Mouse (Mus musculus): ENCODE data around the gene Lama2. TPM values are rescaled to one million over a fixed set of nuclear protein-coding genes. Genes with fewer than 3 reads are reported as not detected.

Gene Lama2
- polyA plus RNA-seq (2015; fragmentation: Nextera tagmentation; extraction: Ambion mirVana), result 18.0 and 19.3 TPM in 2 replicates

GRCm38 (mm10) chr10:27619658-27620057 is at the start of gene Lama2:
Gene Lama2, minus strand, starts transcription at chr10:27619758.
- Histone ChIP-seq H3K36me3 (no peaks in the 10 kb centered on the region), H3K4me1 (replicated peaks) (peaks cover 13% of the 10 kb centered on the region), H3K9ac (no peak within 1 kb of the TSS), H3K4me2 (no peak within 1 kb of the TSS), H3K9me3 (replicated peaks) (no peaks in the 10 kb centered on the region), H3K27ac (no peak within 1 kb of the TSS), H3K4me3 (no peak within 1 kb of the TSS), H3K27me3 (no peaks in the 10 kb centered on the region)
- WGBS, result 93% methylated on average over 3 of the region's 3 CpGs
- no peak for ATAC-seq (replicated peaks; ENCODE audit: insufficient number of reproducible peaks, insufficient read depth, low FRiP score, low read depth)

- Histone ChIP-seq H3K4me3 (no peak overlapping the region), H3K36me3 (no peaks in the 10 kb centered on the region), H3K9ac (no peak overlapping the region), H3K4me2 (no peak overlapping the region), H3K4me1 (replicated peaks) (no peaks in the 10 kb centered on the region), H3K27me3 (no peaks in the 10 kb centered on the region), H3K27ac (no peak overlapping the region), H3K9me3 (replicated peaks) (no peaks in the 10 kb centered on the region)
- WGBS, result 71% methylated on average over 1 of the region's 1 CpGs
- ATAC-seq (replicated peaks; ENCODE audit: insufficient number of reproducible peaks, insufficient read depth, low FRiP score, low read depth), result no peak
Observed at GRCm38 (mm10) chr10:27664391-27664790, 44.8 kb upstream of the Lama2 start.

DNA sequence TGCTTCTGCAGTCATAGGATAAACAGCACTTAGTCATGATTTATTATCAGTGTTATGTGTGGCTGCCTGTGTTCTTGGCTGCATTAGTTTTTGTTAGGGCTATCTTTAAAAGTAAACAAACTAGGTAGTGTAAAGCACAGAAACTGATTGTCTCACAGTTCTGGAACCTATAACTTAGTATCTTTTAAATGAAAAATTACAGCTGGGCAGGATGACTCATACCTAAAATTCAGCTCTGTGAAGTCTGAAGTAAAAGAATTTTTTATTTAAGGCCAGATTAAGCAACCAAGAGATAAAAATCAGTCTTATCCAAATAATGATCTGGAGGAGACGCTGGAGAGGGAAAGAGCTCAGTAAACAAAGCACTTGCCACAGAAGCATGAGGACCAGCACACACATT is 43.8 kb upstream of the Lama2 start:
- Histone ChIP-seq H3K27ac (no peak overlapping the region), H3K9ac (no peak overlapping the region), H3K27me3 (no peaks in the 10 kb centered on the region), H3K4me1 (replicated peaks) (no peaks in the 10 kb centered on the region), H3K9me3 (replicated peaks) (no peaks in the 10 kb centered on the region), H3K4me3 (no peak overlapping the region), H3K36me3 (no peaks in the 10 kb centered on the region), H3K4me2 (no peak overlapping the region)
- WGBS, result 38% methylated on average over 1 of the region's 1 CpGs
- no peak for ATAC-seq (replicated peaks; ENCODE audit: insufficient number of reproducible peaks, insufficient read depth, low FRiP score, low read depth)

- Histone ChIP-seq H3K4me3 (no peak overlapping the region), H3K36me3 (no peaks in the 10 kb centered on the region), H3K9ac (no peak overlapping the region), H3K27ac (no peak overlapping the region), H3K4me1 (replicated peaks) (peaks cover 6% of the 10 kb centered on the region; the same call in 1 of the 2 replicates), H3K9me3 (replicated peaks) (no peaks in the 10 kb centered on the region), H3K27me3 (no peaks in the 10 kb centered on the region), H3K4me2 (no peak overlapping the region)
- ATAC-seq (replicated peaks; ENCODE audit: insufficient number of reproducible peaks, insufficient read depth, low FRiP score, low read depth), result no peak
- WGBS, result 71% methylated on average over 4 of the region's 4 CpGs
Observed at GRCm38 (mm10) chr10:27654164-27654563, 34.6 kb upstream of the Lama2 start.

DNA sequence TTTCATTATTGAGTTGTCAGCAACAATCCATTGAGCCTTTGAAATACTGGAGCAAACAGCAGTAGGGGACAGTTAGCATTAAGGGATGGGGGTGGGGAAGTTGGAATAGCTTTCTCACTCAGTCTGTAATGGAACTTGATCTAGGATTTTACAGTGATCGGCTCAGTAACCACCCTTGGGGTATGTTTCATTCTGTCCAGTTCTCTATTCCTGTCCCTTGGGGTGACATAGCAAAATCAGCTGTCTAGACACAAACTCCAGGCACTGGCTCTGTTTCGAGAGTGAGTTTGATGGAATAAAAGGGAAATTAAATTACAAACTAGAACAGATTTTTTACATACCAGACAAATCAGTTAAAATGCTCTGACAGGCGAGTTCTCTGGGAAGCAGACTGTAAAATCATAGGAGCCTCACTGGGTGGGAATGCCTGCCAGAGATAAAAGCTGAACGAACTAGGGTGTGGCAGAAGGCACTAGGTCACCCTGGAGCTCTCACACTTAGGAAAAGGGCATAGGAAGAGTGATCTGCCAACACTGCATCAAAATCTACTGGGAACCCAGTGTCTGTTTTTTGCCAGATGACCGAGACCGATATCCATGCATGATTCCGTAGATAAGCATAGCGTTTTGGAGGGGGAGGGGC is 33.3 kb upstream of the Lama2 start:
- H3K4me1 ChIP-seq (replicated peaks), result peaks cover 6% of the 10 kb centered on the region; the same call in 1 of the 2 replicates
- no peak overlapping the region for H3K27ac ChIP-seq
- no peak for ATAC-seq (replicated peaks; ENCODE audit: insufficient number of reproducible peaks, insufficient read depth, low FRiP score, low read depth)
- 48% methylated on average over 8 of the region's 8 CpGs for WGBS
- no peaks in the 10 kb centered on the region for H3K36me3 ChIP-seq
- H3K9ac ChIP-seq, result no peak overlapping the region
- H3K4me2 ChIP-seq, result peak overlapping the region; percentile 39
- H3K27me3 ChIP-seq, result no peaks in the 10 kb centered on the region
- no peaks in the 10 kb centered on the region for H3K9me3 ChIP-seq (replicated peaks)
- 0 out of 2 replicates have a peak overlapping the region, but pooled peaks have one; percentile 3 for H3K4me3 ChIP-seq

- Histone ChIP-seq H3K4me3 (no peak overlapping the region), H3K4me2 (no peak overlapping the region), H3K4me1 (replicated peaks) (no peaks in the 10 kb centered on the region), H3K9ac (no peak overlapping the region), H3K36me3 (no peaks in the 10 kb centered on the region), H3K27ac (no peak overlapping the region), H3K27me3 (no peaks in the 10 kb centered on the region), H3K9me3 (replicated peaks) (no peaks in the 10 kb centered on the region)
- no peak for ATAC-seq (replicated peaks; ENCODE audit: insufficient number of reproducible peaks, insufficient read depth, low FRiP score, low read depth)
- 64% methylated on average over 2 of the region's 2 CpGs for WGBS
Observed at GRCm38 (mm10) chr10:27635721-27636120, 16.2 kb upstream of the Lama2 start.

DNA sequence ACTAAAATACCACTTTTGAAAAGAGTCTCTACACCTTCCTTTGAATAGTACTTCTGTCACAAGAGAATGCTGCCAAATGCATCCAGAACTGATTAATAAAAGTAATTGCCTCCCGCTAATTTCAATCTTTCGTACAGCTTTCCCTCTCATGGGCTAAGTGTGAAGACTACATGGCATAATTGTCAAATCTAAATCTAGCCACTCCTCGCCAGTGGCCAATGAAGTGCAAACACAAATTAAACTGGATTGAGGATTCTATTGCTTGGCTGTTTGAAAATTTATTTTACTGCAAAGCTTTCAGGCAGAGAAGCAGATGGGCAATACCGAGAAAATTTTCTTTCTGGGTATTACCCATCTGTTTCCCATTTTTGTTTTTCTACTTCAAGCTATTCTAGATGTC is 11.4 kb upstream of the Lama2 start:
- Histone ChIP-seq H3K9me3 (replicated peaks) (no peaks in the 10 kb centered on the region), H3K27me3 (no peaks in the 10 kb centered on the region), H3K4me3 (no peak overlapping the region), H3K27ac (no peak overlapping the region), H3K9ac (no peak overlapping the region), H3K36me3 (no peaks in the 10 kb centered on the region), H3K4me1 (replicated peaks) (peaks cover 3% of the 10 kb centered on the region; the same call in 1 of the 2 replicates), H3K4me2 (no peak overlapping the region)
- no peak for ATAC-seq (replicated peaks; ENCODE audit: insufficient number of reproducible peaks, insufficient read depth, low FRiP score, low read depth)
- WGBS, result 85% methylated on average over 4 of the region's 4 CpGs

- ATAC-seq (replicated peaks; ENCODE audit: insufficient number of reproducible peaks, insufficient read depth, low FRiP score, low read depth), result 0 out of 2 replicates have a peak, but pooled peaks have one; percentile 55
- 29% methylated on average over 9 of the region's 9 CpGs for WGBS
Observed at GRCm38 (mm10) chr10:27621697-27622449, 2.3 kb upstream of the Lama2 start.

GRCm38 (mm10) chr10:27617522-27618020 is 2.0 kb downstream of the Lama2 start:
- Histone ChIP-seq H3K27me3 (no peaks in the 10 kb centered on the region), H3K9me3 (replicated peaks) (no peaks in the 10 kb centered on the region), H3K4me2 (no peak overlapping the region), H3K4me1 (replicated peaks) (peaks cover 13% of the 10 kb centered on the region), H3K9ac (no peak overlapping the region), H3K36me3 (no peaks in the 10 kb centered on the region), H3K27ac (no peak overlapping the region), H3K4me3 (no peak overlapping the region)
- 79% methylated on average over 4 of the region's 4 CpGs for WGBS
- no peak for ATAC-seq (replicated peaks; ENCODE audit: insufficient number of reproducible peaks, insufficient read depth, low FRiP score, low read depth)

More at GRCm38 (mm10) chr10:27621697-27622449, 2.3 kb upstream of the Lama2 start:
- H3K9ac ChIP-seq, result no peak overlapping the region
- no peaks in the 10 kb centered on the region for H3K27me3 ChIP-seq
- H3K4me2 ChIP-seq, result peak overlapping the region; percentile 36
- peaks cover 9% of the 10 kb centered on the region for H3K4me1 ChIP-seq (replicated peaks)
- H3K9me3 ChIP-seq (replicated peaks), result no peaks in the 10 kb centered on the region
- H3K36me3 ChIP-seq, result no peaks in the 10 kb centered on the region
- H3K27ac ChIP-seq, result peak overlapping the region; percentile 75
- no peak overlapping the region for H3K4me3 ChIP-seq

GRCm38 (mm10) chr10:27616641-27617415 is 2.7 kb downstream of the Lama2 start:
- Histone ChIP-seq H3K36me3 (no peaks in the 10 kb centered on the region), H3K4me1 (replicated peaks) (peaks cover 11% of the 10 kb centered on the region), H3K27me3 (no peaks in the 10 kb centered on the region), H3K9ac (peak overlapping the region; percentile 50), H3K4me3 (peak overlapping the region; percentile 50), H3K27ac (peak overlapping the region; percentile 73), H3K4me2 (peak overlapping the region; percentile 79), H3K9me3 (replicated peaks) (no peaks in the 10 kb centered on the region)
- 12% methylated on average over 18 of the region's 18 CpGs for WGBS
- ATAC-seq (replicated peaks; ENCODE audit: insufficient number of reproducible peaks, insufficient read depth, low FRiP score, low read depth), result peak; percentile 64

GRCm38 (mm10) chr10:27595675-27596074 is 23.9 kb downstream of the Lama2 start:
- no peak overlapping the region for H3K27ac ChIP-seq
- ATAC-seq (replicated peaks; ENCODE audit: insufficient number of reproducible peaks, insufficient read depth, low FRiP score, low read depth), result no peak

More at GRCm38 (mm10) chr10:27595675-27596074, 23.9 kb downstream of the Lama2 start:
- 91% methylated on average over 3 of the region's 3 CpGs for WGBS
- Histone ChIP-seq H3K27me3 (no peaks in the 10 kb centered on the region), H3K9me3 (replicated peaks) (no peaks in the 10 kb centered on the region), H3K4me1 (replicated peaks) (peaks cover 2% of the 10 kb centered on the region; the same call in 1 of the 2 replicates), H3K4me2 (no peak overlapping the region), H3K9ac (no peak overlapping the region), H3K4me3 (no peak overlapping the region), H3K36me3 (no peaks in the 10 kb centered on the region)

All from heart, embryonic 15.5 days (tissue).